Mouse (Mus musculus) limb, embryonic 15.5 days (tissue): ENCODE measurements around the gene Txndc12. TPM values are rescaled to one million over a fixed set of nuclear protein-coding genes. Genes with fewer than 3 reads are reported as not detected.
A peak's percentile ranks its signal among the peaks of the same experiment; 100 is the strongest.

Source experiments
- ATAC-seq: fragments of 200-750 bp; cut with Nextera tagmentation; 2 replicates; pipeline ENCODE4 v1.8.0; 2017; ENCODE audit warnings: low read depth, moderate TSS enrichment; ENCODE audit not compliant: insufficient number of reproducible peaks, low FRiP score, low TSS enrichment
- H3K27ac ChIP-seq: fragments of 300-500 bp; sonication (generic); 2 replicates; pipeline ENCODE4 v1.5.1; 2015; ENCODE audit warnings: moderate library complexity, mild to moderate bottlenecking, inconsistent platforms
- H3K27me3 ChIP-seq: fragments of 300-500 bp; sonication (generic); 2 replicates; pipeline ENCODE4 v1.6.1; 2015; ENCODE audit warnings: inconsistent platforms
- H3K36me3 ChIP-seq: fragments of 300-500 bp; sonication (generic); 2 replicates; pipeline ENCODE4 v1.6.1; 2015; ENCODE audit warnings: inconsistent platforms
- H3K4me1 ChIP-seq: fragments of 300-500 bp; sonication (generic); 2 replicates; pipeline ENCODE4 v1.6.1; 2015; ENCODE audit warnings: inconsistent platforms
- H3K4me2 ChIP-seq: fragments of 300-500 bp; sonication (generic); 2 replicates; pipeline ENCODE4 v1.6.1; 2015; ENCODE audit warnings: mild to moderate bottlenecking, inconsistent platforms
- H3K4me3 ChIP-seq: fragments of 300-500 bp; sonication (generic); 2 replicates; pipeline ENCODE4 v1.5.1; 2015; ENCODE audit warnings: mild to moderate bottlenecking, inconsistent platforms
- H3K9ac ChIP-seq: fragments of 300-500 bp; sonication (generic); 2 replicates; pipeline ENCODE4 v1.6.1; 2015; ENCODE audit warnings: inconsistent platforms
- H3K9me3 ChIP-seq: fragments of 300-500 bp; sonication (generic); 2 replicates; pipeline ENCODE4 v1.6.1; 2016; ENCODE audit warnings: inconsistent platforms
- WGBS: fragments of 180-500 bp; shearing (Covaris S2); methylation state at CpG from one replicate; pipeline ENCODE4 v1.1.7; 2015; 5-methylcytosine and 5-hydroxymethylcytosine counted together
- polyA plus RNA-seq: library from polyadenylated mRNA; unstranded; fragments of >200 nt; fragmentation: Nextera tagmentation; extraction: Ambion mirVana; gene quantifications from 2 replicates; pipeline ENCODE4 v1.2.1, GENCODE M21; 2015

The Txndc12 gene
- polyA plus RNA-seq: 109 and 112 TPM in 2 replicates

- peak within 1 kb of the TSS; percentile 93 for H3K4me3 ChIP-seq
- WGBS: under 1% methylated on average over 34 of the region's 34 CpGs
- H3K9me3 ChIP-seq: no peaks in the 10 kb centered on the region
- ATAC-seq: peak; percentile 85
- peak within 1 kb of the TSS; percentile 57 for H3K4me2 ChIP-seq
- H3K27me3 ChIP-seq: no peaks in the 10 kb centered on the region
- H3K36me3 ChIP-seq: peaks cover 6% of the 10 kb centered on the region; the same call in 1 of the 2 replicates
- peak within 1 kb of the TSS; percentile 92 for H3K9ac ChIP-seq
- peak within 1 kb of the TSS; percentile 98 for H3K27ac ChIP-seq
- peaks cover 24% of the 10 kb centered on the region for H3K4me1 ChIP-seq
Observed at GRCm38 (mm10) chr4:108834115-108834970, at the start of gene Txndc12. Gene Txndc12 (plus strand): TSS chr4:108834601.

- H3K27me3 ChIP-seq: no peaks in the 10 kb centered on the region
- H3K4me2 ChIP-seq: no peak overlapping the region
- no peaks in the 10 kb centered on the region for H3K4me1 ChIP-seq
- H3K36me3 ChIP-seq: no peaks in the 10 kb centered on the region
- H3K9ac ChIP-seq: no peak overlapping the region
- peak overlapping the region; percentile 27; the same call in 1 of the 2 replicates for H3K27ac ChIP-seq
- WGBS: 66% methylated on average over 6 of the region's 6 CpGs
- H3K4me3 ChIP-seq: no peak overlapping the region
- no peak for ATAC-seq
- H3K9me3 ChIP-seq: no peaks in the 10 kb centered on the region
Observed at GRCm38 (mm10) chr4:108789258-108789936, 45.0 kb upstream of the Txndc12 start.

GRCm38 (mm10) chr4:108790507-108790906 is 43.9 kb upstream of the Txndc12 start:
- H3K4me2 ChIP-seq: no peak overlapping the region
- H3K9ac ChIP-seq: no peak overlapping the region
- H3K27ac ChIP-seq: no peak overlapping the region
- H3K4me3 ChIP-seq: no peak overlapping the region
- no peak for ATAC-seq
- no peaks in the 10 kb centered on the region for H3K36me3 ChIP-seq
- no peaks in the 10 kb centered on the region for H3K4me1 ChIP-seq
- no peaks in the 10 kb centered on the region for H3K9me3 ChIP-seq
- WGBS: 69% methylated on average over 1 of the region's 1 CpGs
- H3K27me3 ChIP-seq: no peaks in the 10 kb centered on the region

- WGBS: 39% methylated on average over 1 of the region's 1 CpGs
- no peak overlapping the region for H3K4me2 ChIP-seq
Observed at GRCm38 (mm10) chr4:108793941-108794340, 40.5 kb upstream of the Txndc12 start.

GRCm38 (mm10) chr4:108796701-108797100 is 37.7 kb upstream of the Txndc12 start:
- Histone ChIP-seq H3K27me3 (no peaks in the 10 kb centered on the region), H3K4me2 (no peak overlapping the region), H3K4me1 (no peaks in the 10 kb centered on the region), H3K4me3 (no peak overlapping the region), H3K9me3 (no peaks in the 10 kb centered on the region), H3K36me3 (no peaks in the 10 kb centered on the region), H3K27ac (no peak overlapping the region), H3K9ac (no peak overlapping the region)
- 28% methylated on average over 4 of the region's 4 CpGs for WGBS
- no peak for ATAC-seq

More at GRCm38 (mm10) chr4:108793941-108794340, 40.5 kb upstream of the Txndc12 start:
- ATAC-seq: no peak
- H3K9ac ChIP-seq: no peak overlapping the region
- no peak overlapping the region for H3K27ac ChIP-seq
- no peaks in the 10 kb centered on the region for H3K36me3 ChIP-seq
- no peaks in the 10 kb centered on the region for H3K9me3 ChIP-seq
- H3K4me1 ChIP-seq: no peaks in the 10 kb centered on the region
- no peaks in the 10 kb centered on the region for H3K27me3 ChIP-seq
- H3K4me3 ChIP-seq: no peak overlapping the region

- Histone ChIP-seq H3K9me3 (no peaks in the 10 kb centered on the region), H3K4me2 (no peak overlapping the region), H3K36me3 (no peaks in the 10 kb centered on the region), H3K27me3 (no peaks in the 10 kb centered on the region), H3K4me3 (no peak overlapping the region), H3K4me1 (no peaks in the 10 kb centered on the region), H3K9ac (no peak overlapping the region), H3K27ac (no peak overlapping the region)
- 50% methylated on average over 2 of the region's 2 CpGs for WGBS
- ATAC-seq: no peak
Observed at GRCm38 (mm10) chr4:108798083-108798830, 36.1 kb upstream of the Txndc12 start.

GRCm38 (mm10) chr4:108803535-108803934 is 30.9 kb upstream of the Txndc12 start:
- Histone ChIP-seq H3K9me3 (no peaks in the 10 kb centered on the region), H3K4me3 (no peak overlapping the region), H3K27me3 (no peaks in the 10 kb centered on the region), H3K27ac (no peak overlapping the region), H3K4me1 (no peaks in the 10 kb centered on the region), H3K9ac (no peak overlapping the region), H3K4me2 (no peak overlapping the region), H3K36me3 (no peaks in the 10 kb centered on the region)
- ATAC-seq: no peak
- WGBS: 89% methylated on average over 2 of the region's 2 CpGs

- H3K9ac ChIP-seq: no peak overlapping the region
- H3K4me1 ChIP-seq: no peaks in the 10 kb centered on the region
- H3K36me3 ChIP-seq: peaks cover 13% of the 10 kb centered on the region
- no peaks in the 10 kb centered on the region for H3K9me3 ChIP-seq
- H3K27ac ChIP-seq: no peak overlapping the region
- no peak overlapping the region for H3K4me2 ChIP-seq
- ATAC-seq: no peak
- no peak overlapping the region for H3K4me3 ChIP-seq
- no peaks in the 10 kb centered on the region for H3K27me3 ChIP-seq
- 59% methylated on average over 4 of the region's 4 CpGs for WGBS
Observed at GRCm38 (mm10) chr4:108811142-108811541, 23.3 kb upstream of the Txndc12 start.

- 76% methylated on average over 6 of the region's 6 CpGs for WGBS
- ATAC-seq: no peak
- no peak overlapping the region for H3K9ac ChIP-seq
Observed at GRCm38 (mm10) chr4:108811550-108811949, 22.9 kb upstream of the Txndc12 start.

GRCm38 (mm10) chr4:108825677-108826076 is 8.7 kb upstream of the Txndc12 start:
- H3K36me3 ChIP-seq: peaks cover 60% of the 10 kb centered on the region
- no peak overlapping the region for H3K9ac ChIP-seq
- ATAC-seq: no peak
- no peaks in the 10 kb centered on the region for H3K4me1 ChIP-seq
- no peak overlapping the region for H3K4me3 ChIP-seq
- no peaks in the 10 kb centered on the region for H3K9me3 ChIP-seq
- H3K27me3 ChIP-seq: no peaks in the 10 kb centered on the region
- H3K4me2 ChIP-seq: no peak overlapping the region
- WGBS: 92% methylated on average over 3 of the region's 3 CpGs
- H3K27ac ChIP-seq: no peak overlapping the region

More at GRCm38 (mm10) chr4:108811550-108811949, 22.9 kb upstream of the Txndc12 start:
- H3K27ac ChIP-seq: no peak overlapping the region
- H3K36me3 ChIP-seq: peaks cover 13% of the 10 kb centered on the region
- H3K27me3 ChIP-seq: no peaks in the 10 kb centered on the region
- H3K9me3 ChIP-seq: no peaks in the 10 kb centered on the region
- no peaks in the 10 kb centered on the region for H3K4me1 ChIP-seq
- no peak overlapping the region for H3K4me3 ChIP-seq
- H3K4me2 ChIP-seq: no peak overlapping the region

GRCm38 (mm10) chr4:108826096-108826495 is 8.3 kb upstream of the Txndc12 start:
- Histone ChIP-seq H3K9me3 (no peaks in the 10 kb centered on the region), H3K36me3 (peaks cover 57% of the 10 kb centered on the region), H3K4me2 (no peak overlapping the region), H3K4me3 (no peak overlapping the region), H3K4me1 (no peaks in the 10 kb centered on the region), H3K27ac (no peak overlapping the region), H3K27me3 (no peaks in the 10 kb centered on the region), H3K9ac (no peak overlapping the region)
- no peak for ATAC-seq
- WGBS: 85% methylated on average over 1 of the region's 1 CpGs
